Mouse (Mus musculus) ES-Bruce4 (cell line): ENCODE results near the gene Rgs3.

Experiments used
- CTCF ChIP-seq: IDR thresholded peaks from one replicate; pipeline ENCODE4 v1.8.1; 2011; ENCODE audit warnings: low read depth, low read length
- EP300 ChIP-seq: IDR thresholded peaks from 2 replicates; pipeline ENCODE4 v1.6.1; 2011; ENCODE audit warnings: low read depth, low read length; ENCODE audit not compliant: insufficient read depth

DNA sequence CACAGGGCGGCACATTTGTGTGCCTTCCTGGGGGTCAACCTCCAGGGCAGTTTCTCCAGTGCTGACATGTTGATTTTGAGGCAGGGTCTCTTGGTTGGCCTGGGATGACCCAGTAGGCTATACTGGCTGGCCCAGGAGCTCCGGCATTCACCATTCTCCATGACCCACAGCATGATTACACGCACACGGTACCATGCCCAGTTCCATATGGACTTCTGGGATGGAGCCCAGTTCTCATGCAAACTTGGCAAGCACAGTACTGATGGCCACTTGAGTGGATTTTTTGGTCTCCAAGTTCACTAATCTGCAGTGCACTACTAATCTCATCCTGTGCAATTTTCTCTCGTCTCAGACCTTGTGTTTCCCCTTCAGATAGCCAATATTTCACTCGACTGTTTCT is 8.0 kb downstream of the Rgs3 start:
- no peak for TF ChIP-seq CTCF
- no peak for TF ChIP-seq EP300
